Mouse (Mus musculus) liver, adult 2 months (tissue): ENCODE results near the gene Tekt1.

Source experiments
- CTCF ChIP-seq: fragments of 200-500 bp; IDR thresholded peaks from 2 replicates; pipeline ENCODE4 v1.5.1; 2011; ENCODE audit warnings: low read depth, low read length, control low read depth
- POLR2A ChIP-seq: fragments of 200-500 bp; IDR thresholded peaks from 2 replicates; pipeline ENCODE4 v1.6.1; 2011; ENCODE audit warnings: low read length, control low read depth; ENCODE audit not compliant: insufficient read depth; ENCODE audit errors: extremely low read depth

DNA sequence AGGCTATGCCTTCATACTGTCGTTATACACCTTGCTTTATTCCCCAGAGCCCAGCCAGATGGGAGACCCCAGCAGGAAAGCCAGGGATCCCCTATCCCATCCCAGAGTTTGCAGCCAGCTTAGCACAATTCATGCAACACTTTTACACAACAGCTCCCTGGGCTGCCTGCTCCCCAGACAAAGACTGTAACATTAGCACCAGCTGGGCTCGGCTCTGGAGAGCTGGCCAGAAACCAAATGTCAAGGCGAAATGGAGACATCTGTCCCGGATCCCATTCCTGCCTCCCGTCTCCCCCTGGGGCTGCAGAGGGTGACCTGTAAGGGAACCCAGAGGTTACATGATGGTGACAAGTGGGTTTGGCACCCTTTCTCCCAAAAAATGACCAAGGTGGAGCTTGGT lies 31.4 kb upstream of the Tekt1 start:
- TF ChIP-seq POLR2A = no peak
- TF ChIP-seq CTCF = no peak
